Mouse (Mus musculus) cortical plate, adult 2 months (tissue): Measurements from ENCODE around the gene Obsl1. TPM values are rescaled to one million over a fixed set of nuclear protein-coding genes. Genes with fewer than 3 reads are reported as not detected.

Source experiments
- H3K27ac ChIP-seq: fragments of 200-500 bp; 2 replicates; pipeline ENCODE4 v1.5.1; 2012; ENCODE audit warnings: low read length, control low read depth, inconsistent platforms; ENCODE audit not compliant: insufficient read depth
- H3K4me1 ChIP-seq: fragments of 200-500 bp; 2 replicates; pipeline ENCODE4 v1.6.1; 2011; ENCODE audit warnings: low read length; ENCODE audit not compliant: control insufficient read depth, insufficient read depth
- H3K4me3 ChIP-seq: fragments of 200-500 bp; 2 replicates; pipeline ENCODE4 v1.5.1; 2011; ENCODE audit warnings: mild to moderate bottlenecking, low read length, control low read depth; ENCODE audit not compliant: insufficient read depth
- CTCF ChIP-seq: fragments of 200-500 bp; IDR thresholded peaks from 2 replicates; pipeline ENCODE4 v1.5.1; 2011; ENCODE audit warnings: mild to moderate bottlenecking, control low read depth, low read length; ENCODE audit not compliant: insufficient read depth; ENCODE audit errors: extremely low read depth
- POLR2A ChIP-seq: fragments of 200-500 bp; IDR thresholded peaks from 2 replicates; pipeline ENCODE4 v1.6.1; 2011; ENCODE audit warnings: mild to moderate bottlenecking, low read length, control low read depth; ENCODE audit not compliant: insufficient read depth; ENCODE audit errors: extremely low read depth
- polyA plus RNA-seq: library from polyadenylated mRNA; depleted of rRNA; stranded (reverse); fragments of >200 nt; gene quantifications from 2 replicates; pipeline ENCODE4 v1.2.3, GENCODE M21; 2012

Gene Obsl1
- polyA plus RNA-seq, 1 experiment: 32.9 TPM

- TF ChIP-seq CTCF (no peak), POLR2A (no peak)
- Histone ChIP-seq H3K4me3 (peak overlapping the region; percentile 73; the same call in 1 of the 2 replicates), H3K4me1 (peaks cover 2% of the 10 kb centered on the region; the same call in 1 of the 2 replicates), H3K27ac (peak overlapping the region; percentile 77; the same call in 1 of the 2 replicates)
Measured at GRCm38 (mm10) chr1:75504256-75505045, 1.8 kb downstream of the Obsl1 start.

- H3K27ac ChIP-seq: no peak overlapping the region
- H3K4me3 ChIP-seq: no peak overlapping the region
- TF ChIP-seq CTCF: no peak
- H3K4me1 ChIP-seq: peaks cover 2% of the 10 kb centered on the region; the same call in 1 of the 2 replicates
Measured at GRCm38 (mm10) chr1:75503651-75503980, 2.6 kb downstream of the Obsl1 start.

GRCm38 (mm10) chr1:75502945-75503650 is 3.2 kb downstream of the Obsl1 start:
- no peak overlapping the region for H3K27ac ChIP-seq
- H3K4me3 ChIP-seq: no peak overlapping the region
- no peak for TF ChIP-seq POLR2A
- TF ChIP-seq CTCF: no peak
- H3K4me1 ChIP-seq: peaks cover 2% of the 10 kb centered on the region; the same call in 1 of the 2 replicates

- TF ChIP-seq CTCF (no peak), POLR2A (no peak)
- no peak overlapping the region for H3K4me3 ChIP-seq
- no peak overlapping the region for H3K27ac ChIP-seq
- peaks cover 2% of the 10 kb centered on the region; the same call in 1 of the 2 replicates for H3K4me1 ChIP-seq
Measured at GRCm38 (mm10) chr1:75501905-75502304, 4.3 kb downstream of the Obsl1 start.

GRCm38 (mm10) chr1:75499441-75499840 is 6.8 kb downstream of the Obsl1 start:
- Histone ChIP-seq H3K4me3 (no peak overlapping the region), H3K27ac (no peak overlapping the region)
- no peak for TF ChIP-seq CTCF
- no peak for TF ChIP-seq POLR2A

GRCm38 (mm10) chr1:75498897-75499296 is 7.4 kb downstream of the Obsl1 start:
- TF ChIP-seq POLR2A (no peak), CTCF (no peak)
- H3K4me3 ChIP-seq: no peak overlapping the region
- no peaks in the 10 kb centered on the region for H3K4me1 ChIP-seq
- no peak overlapping the region for H3K27ac ChIP-seq

More at GRCm38 (mm10) chr1:75499441-75499840, 6.8 kb downstream of the Obsl1 start:
- peaks cover 2% of the 10 kb centered on the region; the same call in 1 of the 2 replicates for H3K4me1 ChIP-seq

GRCm38 (mm10) chr1:75494878-75495548 is 11.2 kb downstream of the Obsl1 start:
- no peak overlapping the region for H3K27ac ChIP-seq

GRCm38 (mm10) chr1:75492579-75493170 is 13.6 kb downstream of the Obsl1 start:
- no peak overlapping the region for H3K4me3 ChIP-seq
- peaks cover 1% of the 10 kb centered on the region; the same call in 1 of the 2 replicates for H3K4me1 ChIP-seq
- TF ChIP-seq CTCF (no peak), POLR2A (no peak)
- no peak overlapping the region for H3K27ac ChIP-seq

More at GRCm38 (mm10) chr1:75494878-75495548, 11.2 kb downstream of the Obsl1 start:
- TF ChIP-seq POLR2A (no peak), CTCF (peak; percentile 69)
- H3K4me3 ChIP-seq: no peak overlapping the region
- H3K4me1 ChIP-seq: no peaks in the 10 kb centered on the region
